ENCODE assay signal across 9 mouse cellular contexts in genomic region chr8:119427634-119428349, GRCm38 (mm10). TPM values are rescaled to one million over a fixed set of nuclear protein-coding genes. Genes with fewer than 3 reads are reported as not detected.
A peak's percentile ranks its signal among the peaks of the same experiment; 100 is the strongest.
DNase-seq lines count a peak whose midpoint lies in the region; ATAC-seq lines count a peak whose summit lies in the region.
"Had no signal": no experiment of that assay in that cellular context is flagged by ENCODE, and none has a peak within 500 bp of the region (broad histone marks: within the 10 kb centered on the region; RNA-seq: fewer than 3 reads in every experiment).

No protein-coding gene starts in this region.

- no peak for DNase-seq in cerebellum, adult 8-10 months
- peak; percentile 28 to 44 for DNase-seq in spleen, postnatal 36 days (ENCODE audit: low spot score in 2 of 2)
- DNase-seq in spleen, adult 18-20 months = no peak
- DNase-seq in cerebellum, postnatal 25 days = peak; percentile 60 to 70
- peak; percentile 46 for DNase-seq in skeletal muscle tissue, adult 2 months (ENCODE audit: low read depth, low spot score)
- DNase-seq in layer of hippocampus, postnatal 14 days (ENCODE audit: low spot score in 2 of 2) = no peak
- no peak for DNase-seq in thymus, adult 18-20 months
- DNase-seq: kidney, adult 18-20 months had no signal

- ATAC-seq in cerebellum, adult (ENCODE audit: insufficient number of reproducible peaks, low FRiP score, low TSS enrichment) = peak; percentile 72

RNA-seq across cellular contexts. Expression of gene Osgin1, which starts 6.1 kb away (rescaled TPM):
- total RNA-seq in layer of hippocampus, postnatal 14 days (2021) = 1 to 10 TPM in 1 of 2 experiments, under 1 TPM in 1; 0.19 to 1.2 TPM

RNA-seq across cellular contexts. Expression of gene Necab2, which starts 18.7 kb away (rescaled TPM):
- 100 to 1,000 TPM; 126 to 129 TPM for total RNA-seq in layer of hippocampus, postnatal 14 days (2021)

RNA-seq across cellular contexts. Expression of gene Mlycd, which starts 33.1 kb away (rescaled TPM):
- 10 to 100 TPM; 24.1 to 27.0 TPM for total RNA-seq in layer of hippocampus, postnatal 14 days (2021)

Comparison
In these comparisons a context has a peak if more than half of its experiments do, and no peak if none do; other contexts are left out.
1. DNase-seq: peak in spleen, postnatal 36 days (2 of 2), cerebellum, postnatal 25 days (2 of 2) and skeletal muscle tissue, adult 2 months (single experiment); none in cerebellum, adult 8-10 months (single experiment), spleen, adult 18-20 months (0 of 2), layer of hippocampus, postnatal 14 days (0 of 2) and thymus, adult 18-20 months (0 of 2).